Mouse (Mus musculus) MEL (cell line): ENCODE results near the gene Prr12.

Experiments used
- CTCF ChIP-seq, 3 experiments: IDR thresholded peaks in 2 of 3; conservative IDR thresholded peaks in 1 of 3; 2 replicates each; pipeline ENCODE4 v1.5.1; 2011 to 2012; ENCODE audit warnings: low read length in 3 of 3, low read depth in 2 of 3, mild to moderate bottlenecking in 2 of 3, improper control_type of control experiment in 1 of 3, inconsistent platforms in 1 of 3, mixed read lengths in 1 of 3, moderate library complexity in 1 of 3; ENCODE audit not compliant: control insufficient read depth in 1 of 3, insufficient read depth in 1 of 3, poor library complexity in 1 of 3, severe bottlenecking in 1 of 3
- SIN3A ChIP-seq: IDR thresholded peaks from 2 replicates; pipeline ENCODE4 v1.6.1; 2012; ENCODE audit warnings: low read length, improper control_type of control experiment, inconsistent platforms
- TAL1 ChIP-seq: IDR thresholded peaks from 2 replicates; pipeline ENCODE4 v1.6.1; 2012; ENCODE audit warnings: mild to moderate bottlenecking, inconsistent platforms, low read length, moderate library complexity, mixed read lengths
- TCF12 ChIP-seq: IDR thresholded peaks from 2 replicates; pipeline ENCODE4 v1.6.1; 2014; ENCODE audit warnings: low read depth, mild to moderate bottlenecking, inconsistent platforms, low read length, improper control_type of control experiment, moderate library complexity

DNA sequence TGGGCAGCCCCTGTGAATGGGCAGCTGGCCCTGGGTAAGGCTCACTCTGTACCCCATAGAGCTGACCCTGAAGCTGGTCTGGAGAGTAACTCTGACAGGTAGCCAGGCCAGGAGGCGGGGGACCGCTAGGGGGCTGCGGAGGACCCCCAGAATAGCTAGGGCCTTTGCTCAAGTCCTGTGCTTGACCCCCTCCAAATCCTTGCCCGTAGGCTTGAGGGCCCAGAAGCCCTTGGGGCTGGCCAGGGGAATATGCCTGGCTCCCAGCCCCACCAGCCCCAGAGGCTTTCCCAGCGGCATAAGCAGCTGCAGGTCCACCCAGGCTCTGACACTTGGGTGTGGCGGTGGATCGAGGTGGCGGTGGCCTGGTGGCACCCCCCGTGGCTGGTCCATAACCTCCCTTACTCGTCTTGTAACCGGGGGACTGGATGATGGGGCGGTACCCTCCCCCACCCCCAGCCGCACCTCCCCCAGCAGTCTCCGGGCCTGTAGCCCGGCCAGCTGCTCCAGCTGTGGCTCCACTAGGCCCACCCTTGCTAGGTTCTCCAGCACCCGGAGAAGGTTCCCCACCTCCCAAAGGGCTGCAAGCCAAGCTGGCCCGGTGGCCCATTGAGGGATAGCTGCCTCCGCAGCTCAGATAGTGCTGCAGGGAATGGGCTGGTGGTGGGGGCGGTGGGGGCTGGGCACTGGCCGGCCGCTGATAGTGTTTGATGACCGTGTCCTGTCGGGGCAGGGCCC, 3.6 kb downstream of the Prr12 start:
- TF ChIP-seq TCF12, result no peak
- no peak for TF ChIP-seq CTCF (IDR thresholded peaks at IDR 0.05 in 2 of 3, conservative IDR thresholded peaks at IDR 0.05 in 1 of 3; ENCODE audit: control insufficient read depth in 1 of 3, insufficient read depth in 1 of 3, low read depth in 2 of 3, low read length in 3 of 3, poor library complexity in 1 of 3, severe bottlenecking in 1 of 3)
- TF ChIP-seq TAL1, result no peak
- no peak for TF ChIP-seq SIN3A
